Mouse (Mus musculus) 3T3-L1 (cell line): ENCODE measurements at regions not wholly inside any gene's neighbourhood (a gene's known extent, or its start where the extent isn't known, plus 50 kb on each side); places are given as distances from the start of the nearest gene placed in this dataset.

Experiments used
- DNase-seq: peaks from one replicate; pipeline ENCODE4 v3.0.0-alpha.2; 2015; ENCODE audit warnings: low read depth, low spot score

- DNase-seq = no peak
Observed at GRCm38 (mm10) chr10:42068497-42068896, 50.3 kb upstream of the Armc2 start.
